Mouse (Mus musculus) forebrain, embryonic 11.5 days (tissue): ENCODE measurements around the gene Oxsr1. TPM values are rescaled to one million over a fixed set of nuclear protein-coding genes. Genes with fewer than 3 reads are reported as not detected.

Experiments used
- ATAC-seq: fragments of 200-750 bp; cut with Nextera tagmentation; replicated peaks from 2 replicates; pipeline ENCODE4 v1.8.0; 2017; ENCODE audit warnings: moderate TSS enrichment; ENCODE audit not compliant: low FRiP score
- DNase-seq: peaks from one replicate; pipeline ENCODE4 v3.0.0-alpha.2; 2017; ENCODE audit warnings: low spot score
- H3K27ac ChIP-seq: fragments of 300-500 bp; sonication (generic); 2 replicates; pipeline ENCODE4 v1.5.1; 2014; ENCODE audit warnings: low read depth, low read length
- H3K27me3 ChIP-seq: fragments of 300-500 bp; sonication (generic); 2 replicates; pipeline ENCODE4 v1.6.1; 2014; ENCODE audit warnings: mild to moderate bottlenecking, low read length, mixed read lengths; ENCODE audit not compliant: control insufficient read depth, insufficient read depth
- H3K36me3 ChIP-seq: fragments of 300-500 bp; sonication (generic); 2 replicates; pipeline ENCODE4 v1.6.1; 2014; ENCODE audit warnings: mild to moderate bottlenecking, low read length, moderate library complexity, mixed read lengths; ENCODE audit not compliant: control insufficient read depth, insufficient read depth
- H3K4me1 ChIP-seq: fragments of 300-500 bp; sonication (generic); replicated peaks from 2 replicates; pipeline ENCODE4 v1.6.1; 2014; ENCODE audit warnings: low read length, mixed read lengths; ENCODE audit not compliant: control insufficient read depth, insufficient read depth
- H3K4me2 ChIP-seq: fragments of 300-500 bp; sonication (generic); 2 replicates; pipeline ENCODE4 v1.6.1; 2014; ENCODE audit warnings: low read depth, mild to moderate bottlenecking, low read length, moderate library complexity, mixed read lengths; ENCODE audit not compliant: severe bottlenecking
- H3K4me3 ChIP-seq: fragments of 300-500 bp; sonication (generic); 2 replicates; pipeline ENCODE4 v1.5.1; 2014; ENCODE audit warnings: low read depth, low read length
- H3K9ac ChIP-seq: fragments of 300-500 bp; sonication (generic); 2 replicates; pipeline ENCODE4 v1.6.1; 2014; ENCODE audit warnings: low read length
- H3K9me3 ChIP-seq: fragments of 300-500 bp; sonication (generic); 2 replicates; pipeline ENCODE4 v1.6.1; 2016; ENCODE audit warnings: low read length, mixed read lengths; ENCODE audit not compliant: control insufficient read depth
- WGBS: fragments of 180-500 bp; shearing (Covaris S2); extraction: QIAGEN DNeasy Blood & Tissue Kit; methylation state at CpG from one replicate; pipeline ENCODE4 v1.1.7; 2014; 5-methylcytosine and 5-hydroxymethylcytosine counted together
- polyA plus RNA-seq: library from polyadenylated mRNA; unstranded; fragments of >200 nt; fragmentation: Nextera tagmentation; extraction: Ambion mirVana; gene quantifications from 2 replicates; pipeline ENCODE4 v1.2.1, GENCODE M21; 2014

Gene Oxsr1
- polyA plus RNA-seq, 1 experiment from 2014 or later: 19.7 TPM

DNA sequence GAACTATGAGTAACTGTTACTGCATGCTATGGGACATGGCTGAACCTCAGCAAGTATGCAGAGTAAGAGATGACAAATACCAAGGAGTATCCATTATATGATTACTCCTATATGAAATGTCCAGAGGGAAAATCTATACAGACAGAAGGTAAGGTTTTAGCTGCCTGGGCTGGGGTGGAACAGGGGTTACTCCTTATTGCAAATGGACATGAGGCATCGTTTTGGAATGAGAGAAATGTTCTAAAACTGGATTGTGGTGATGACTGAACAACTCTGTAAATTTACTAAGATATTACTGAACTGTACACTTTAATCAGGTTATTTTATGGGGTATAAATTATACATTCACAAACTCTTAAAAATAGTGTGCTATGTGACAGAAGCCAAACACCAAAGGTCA lies 3.3 kb downstream of the Oxsr1 start:
- no peaks in the 10 kb centered on the region for H3K27me3 ChIP-seq
- DNase-seq (no peak), ATAC-seq (no peak)

DNA sequence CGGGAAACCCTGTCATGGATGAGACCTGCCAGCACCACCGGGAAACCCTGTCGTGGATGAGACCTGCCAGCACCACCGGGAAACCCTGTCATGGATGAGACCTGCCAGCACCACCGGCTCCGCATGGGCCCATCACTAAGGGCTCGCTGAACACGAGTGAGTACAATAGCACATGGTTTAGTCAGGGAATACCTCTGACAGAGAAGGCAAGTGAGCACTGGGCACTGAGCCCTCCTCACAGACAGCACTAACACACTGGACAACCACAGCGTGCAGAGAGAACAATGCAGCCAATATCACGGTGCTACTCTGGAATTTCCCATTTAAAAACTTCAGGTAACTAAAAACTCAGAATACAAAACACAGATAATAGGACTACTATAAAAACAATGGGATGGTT lies 9.1 kb downstream of the Oxsr1 start:
- H3K4me3 ChIP-seq: no peak overlapping the region
- H3K27ac ChIP-seq: no peak overlapping the region
- no peaks in the 10 kb centered on the region for H3K4me1 ChIP-seq
- no peaks in the 10 kb centered on the region for H3K9me3 ChIP-seq
- ATAC-seq (no peak), DNase-seq (no peak)
- no peak overlapping the region for H3K9ac ChIP-seq
- no peak overlapping the region for H3K4me2 ChIP-seq
- no peaks in the 10 kb centered on the region for H3K36me3 ChIP-seq
- WGBS: 90% methylated on average over 10 of the region's 10 CpGs
- H3K27me3 ChIP-seq: no peaks in the 10 kb centered on the region

More for the DNA sequence above, 3.3 kb downstream of the Oxsr1 start:
- 86% methylated on average over 1 of the region's 1 CpGs for WGBS
- H3K36me3 ChIP-seq: no peaks in the 10 kb centered on the region
- no peaks in the 10 kb centered on the region; the same call in 1 of the 2 replicates for H3K4me1 ChIP-seq
- H3K4me3 ChIP-seq: no peak overlapping the region
- H3K9ac ChIP-seq: no peak overlapping the region
- no peaks in the 10 kb centered on the region for H3K9me3 ChIP-seq
- no peak overlapping the region for H3K27ac ChIP-seq
- no peak overlapping the region for H3K4me2 ChIP-seq

DNA sequence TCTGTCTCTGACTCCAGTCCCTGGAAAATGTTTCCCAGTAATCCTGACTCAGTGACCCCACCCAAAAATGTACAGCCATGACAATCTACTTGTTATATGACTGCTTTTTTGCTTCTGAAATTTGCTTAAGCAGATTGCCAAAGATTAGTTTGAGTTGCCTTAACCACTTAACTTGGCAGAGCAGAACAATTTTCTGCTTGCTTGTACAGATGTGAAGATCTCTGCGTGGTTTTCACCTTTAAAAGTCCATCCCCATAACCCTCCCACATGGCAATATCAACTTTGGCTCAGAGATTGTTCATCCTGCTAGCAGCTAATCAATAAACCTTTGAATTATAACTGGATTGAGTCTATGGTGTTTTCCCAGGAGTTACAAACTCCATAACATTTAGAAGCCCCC lies 13.2 kb downstream of the Oxsr1 start:
- Histone ChIP-seq H3K9ac (no peak overlapping the region), H3K36me3 (no peaks in the 10 kb centered on the region), H3K4me3 (no peak overlapping the region), H3K27me3 (no peaks in the 10 kb centered on the region), H3K27ac (no peak overlapping the region), H3K4me2 (no peak overlapping the region), H3K4me1 (no peaks in the 10 kb centered on the region), H3K9me3 (no peaks in the 10 kb centered on the region)
- DNase-seq: no peak
- ATAC-seq: no peak
- WGBS: 93% methylated on average over 1 of the region's 1 CpGs

DNA sequence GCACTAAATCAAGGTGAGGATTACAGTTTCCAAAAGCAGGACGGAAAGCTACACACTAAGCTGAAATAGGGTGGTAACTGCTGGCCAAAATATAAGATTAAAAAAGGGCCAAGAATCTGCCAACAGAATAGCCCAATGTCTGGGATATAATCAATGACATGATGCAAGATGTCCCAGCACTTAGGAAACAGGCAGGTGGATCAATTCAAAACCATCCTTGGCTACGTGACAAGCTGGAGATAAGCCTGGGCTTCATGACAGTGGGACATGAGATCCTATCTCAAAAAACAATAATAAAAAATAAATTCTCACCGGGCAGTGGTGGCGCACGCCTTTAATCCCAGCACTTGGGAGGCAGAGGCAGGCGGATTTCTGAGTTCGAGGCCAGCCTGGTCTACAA lies 16.4 kb downstream of the Oxsr1 start:
- H3K27me3 ChIP-seq: no peaks in the 10 kb centered on the region
- no peak overlapping the region for H3K4me3 ChIP-seq
- no peaks in the 10 kb centered on the region for H3K9me3 ChIP-seq
- H3K4me1 ChIP-seq: no peaks in the 10 kb centered on the region
- WGBS: 97% methylated on average over 7 of the region's 7 CpGs
- DNase-seq (no peak), ATAC-seq (no peak)
- no peak overlapping the region for H3K4me2 ChIP-seq
- no peak overlapping the region for H3K27ac ChIP-seq
- H3K9ac ChIP-seq: no peak overlapping the region
- H3K36me3 ChIP-seq: no peaks in the 10 kb centered on the region

DNA sequence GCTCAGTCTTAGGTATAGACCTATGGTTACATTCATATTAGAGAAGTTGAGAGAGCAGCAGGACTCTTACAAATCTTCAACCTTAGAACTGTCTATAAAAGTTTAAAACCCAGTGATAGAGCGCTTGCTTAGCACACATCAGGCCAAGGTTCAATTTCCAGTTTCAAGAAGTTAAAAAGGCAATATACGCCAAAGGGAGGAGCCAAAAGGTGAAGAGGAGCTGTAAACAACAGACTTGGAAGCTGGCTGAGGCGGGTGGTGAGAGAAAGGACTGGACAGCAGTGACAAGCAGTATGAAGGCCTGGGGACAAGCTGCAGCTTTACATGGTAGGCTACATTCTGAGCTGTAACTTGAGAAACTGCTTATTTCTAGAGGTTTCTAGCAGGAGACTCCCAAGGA lies 23.7 kb downstream of the Oxsr1 start:
- Histone ChIP-seq H3K9ac (no peak overlapping the region), H3K4me2 (no peak overlapping the region), H3K4me3 (no peak overlapping the region), H3K9me3 (no peaks in the 10 kb centered on the region), H3K36me3 (no peaks in the 10 kb centered on the region), H3K27me3 (no peaks in the 10 kb centered on the region), H3K4me1 (no peaks in the 10 kb centered on the region), H3K27ac (no peak overlapping the region)
- 94% methylated on average over 3 of the region's 3 CpGs for WGBS
- ATAC-seq: no peak
- DNase-seq: no peak

DNA sequence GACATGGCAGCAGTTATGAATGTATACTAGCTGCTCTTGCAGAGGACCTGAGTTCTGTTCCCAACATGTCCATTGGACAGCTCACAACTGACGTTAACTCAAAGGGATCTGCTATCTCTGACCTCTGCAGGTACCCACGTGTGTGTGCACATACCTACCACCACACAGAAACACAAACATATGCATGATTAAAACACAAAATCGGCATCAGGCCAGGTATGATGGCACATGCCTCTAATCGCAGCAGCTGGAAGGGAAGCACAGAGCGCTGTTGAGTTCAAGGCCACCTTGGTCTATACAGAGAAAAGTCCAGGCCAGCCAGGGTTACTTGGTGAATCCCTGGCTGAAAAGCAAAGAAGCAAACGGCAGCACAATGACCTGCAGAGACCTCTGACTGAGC lies 24.5 kb downstream of the Oxsr1 start:
- no peak overlapping the region for H3K27ac ChIP-seq
- H3K4me3 ChIP-seq: no peak overlapping the region
- no peak overlapping the region for H3K4me2 ChIP-seq
- ATAC-seq (no peak), DNase-seq (no peak)
- no peaks in the 10 kb centered on the region for H3K4me1 ChIP-seq
- no peaks in the 10 kb centered on the region for H3K27me3 ChIP-seq
- no peaks in the 10 kb centered on the region for H3K36me3 ChIP-seq
- no peaks in the 10 kb centered on the region for H3K9me3 ChIP-seq
- 88% methylated on average over 6 of the region's 6 CpGs for WGBS
- H3K9ac ChIP-seq: no peak overlapping the region

DNA sequence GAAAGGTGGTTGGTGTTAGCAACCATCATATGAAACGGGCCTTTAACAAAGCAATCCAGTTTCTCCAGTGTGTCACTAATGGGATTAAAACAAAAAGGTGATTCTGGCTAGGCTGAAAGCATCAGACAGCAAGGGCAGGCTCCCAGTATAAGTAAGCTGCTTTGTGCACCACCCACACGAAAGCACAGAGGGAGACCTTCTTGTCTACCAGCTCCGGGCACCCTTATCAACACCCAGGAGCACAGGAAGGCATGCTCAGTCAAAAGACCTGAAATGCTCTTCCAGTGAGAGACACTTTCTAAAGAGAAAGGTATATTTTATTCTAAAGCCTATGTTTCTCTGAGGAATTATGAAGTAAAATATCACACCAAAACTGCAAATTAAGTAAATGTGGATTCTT lies 31.4 kb downstream of the Oxsr1 start:
- H3K36me3 ChIP-seq: no peaks in the 10 kb centered on the region; the same call in 1 of the 2 replicates
- no peak overlapping the region for H3K9ac ChIP-seq
- WGBS: 76% methylated on average over 3 of the region's 3 CpGs
- H3K27me3 ChIP-seq: no peaks in the 10 kb centered on the region
- ATAC-seq (no peak), DNase-seq (no peak)
- no peaks in the 10 kb centered on the region for H3K4me1 ChIP-seq
- no peak overlapping the region for H3K27ac ChIP-seq
- H3K4me3 ChIP-seq: no peak overlapping the region
- H3K9me3 ChIP-seq: no peaks in the 10 kb centered on the region
- no peak overlapping the region for H3K4me2 ChIP-seq

DNA sequence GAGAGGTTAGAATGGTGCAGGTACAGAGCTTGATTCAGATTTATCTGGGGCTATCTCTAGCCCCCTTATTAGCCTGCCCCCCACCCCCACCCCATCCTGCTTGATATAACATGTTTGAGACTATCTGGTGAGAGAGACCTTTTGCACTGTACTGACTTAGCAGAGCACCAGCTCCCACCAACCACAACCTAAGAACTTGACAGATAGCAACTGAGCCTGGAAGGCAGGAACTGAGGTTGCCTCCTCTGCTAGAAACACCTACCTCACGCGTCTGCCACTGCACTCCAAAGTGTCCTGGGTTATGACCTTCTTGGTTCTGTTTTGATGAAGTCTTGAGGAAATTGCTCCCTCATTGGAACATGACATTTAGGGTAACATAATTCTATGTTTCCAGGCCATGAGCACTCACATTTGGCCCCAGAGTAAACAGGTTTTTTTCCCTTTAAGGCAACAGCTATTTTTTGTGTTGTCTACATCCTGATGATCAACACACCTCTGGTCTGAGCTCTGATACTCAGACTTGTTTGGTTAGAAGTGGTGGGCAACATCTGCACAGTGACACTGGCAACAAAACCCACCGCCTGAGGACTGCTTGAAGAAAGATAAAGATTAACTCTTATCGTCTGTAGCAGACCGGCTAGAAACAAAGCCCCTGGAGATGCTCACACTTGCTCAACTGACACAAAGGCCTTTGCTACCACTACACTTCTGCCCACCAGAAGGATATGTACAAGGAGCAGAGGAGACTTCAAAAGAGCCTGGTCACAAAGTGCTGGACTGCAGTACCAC lies 41.1 kb downstream of the Oxsr1 start:
- ATAC-seq (no peak), DNase-seq (no peak)
- Histone ChIP-seq H3K27me3 (no peaks in the 10 kb centered on the region), H3K9me3 (no peaks in the 10 kb centered on the region), H3K36me3 (no peaks in the 10 kb centered on the region), H3K4me1 (no peaks in the 10 kb centered on the region), H3K4me3 (no peak overlapping the region), H3K27ac (no peak overlapping the region), H3K9ac (no peak overlapping the region), H3K4me2 (no peak overlapping the region)
- WGBS: 91% methylated on average over 5 of the region's 5 CpGs

DNA sequence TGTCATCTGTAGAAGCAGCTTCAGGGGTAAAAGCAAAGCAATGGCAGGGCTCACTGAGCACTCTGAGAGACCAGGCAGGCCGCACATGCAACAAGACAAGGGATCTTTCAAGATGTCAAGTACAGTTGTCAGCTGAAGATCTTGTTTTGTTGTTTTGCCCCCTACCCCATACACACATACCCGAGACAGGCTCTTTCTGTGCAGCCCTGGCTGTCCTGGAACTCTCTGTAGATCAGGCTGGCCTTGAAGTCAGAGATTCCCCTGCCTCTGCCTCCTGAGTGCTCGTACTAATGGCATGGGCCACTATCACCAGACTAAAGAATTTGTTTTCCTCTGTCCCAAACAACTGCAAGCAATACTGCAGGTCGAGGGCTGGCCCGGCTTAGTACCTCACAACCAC lies 44.2 kb downstream of the Oxsr1 start:
- Histone ChIP-seq H3K27me3 (no peaks in the 10 kb centered on the region), H3K36me3 (no peaks in the 10 kb centered on the region), H3K27ac (no peak overlapping the region), H3K4me2 (no peak overlapping the region), H3K4me3 (no peak overlapping the region), H3K9ac (no peak overlapping the region), H3K9me3 (no peaks in the 10 kb centered on the region), H3K4me1 (no peaks in the 10 kb centered on the region)
- ATAC-seq (no peak), DNase-seq (no peak)
- 95% methylated on average over 5 of the region's 5 CpGs for WGBS
